Mouse (Mus musculus) brain, embryonic 14.5 days (tissue): ENCODE measurements at regions not wholly inside any gene's neighbourhood (a gene's known extent, or its start where the extent isn't known, plus 50 kb on each side); places are given as distances from the start of the nearest gene placed in this dataset.
A peak's percentile ranks its signal among the peaks of the same experiment; 100 is the strongest.

ENCODE experiments used
- DNase-seq: peaks from one replicate; pipeline ENCODE4 v3.0.0-alpha.2; 2011; ENCODE audit warnings: low read depth
- CTCF ChIP-seq: fragments of 200-500 bp; IDR thresholded peaks from 2 replicates; pipeline ENCODE4 v1.5.1; 2012; ENCODE audit warnings: inconsistent platforms, mild to moderate bottlenecking, moderate library complexity, borderline replicate concordance; ENCODE audit not compliant: insufficient read depth, insufficient read length; ENCODE audit errors: extremely low read depth
- POLR2A ChIP-seq: fragments of 200-500 bp; IDR thresholded peaks from 2 replicates; pipeline ENCODE4 v1.6.1; 2012; ENCODE audit warnings: mild to moderate bottlenecking, inconsistent platforms, borderline replicate concordance; ENCODE audit not compliant: poor library complexity, insufficient read depth, insufficient read length, severe bottlenecking; ENCODE audit errors: extremely low read depth

- no peak for TF ChIP-seq POLR2A
- TF ChIP-seq CTCF: no peak
Observed at GRCm38 (mm10) chr16:95823803-95824202, 121.9 kb downstream of the Ets2 start.

GRCm38 (mm10) chr16:95821080-95821479 is 119.2 kb downstream of the Ets2 start:
- no peak for DNase-seq
- TF ChIP-seq POLR2A (no peak), CTCF (no peak)

More at GRCm38 (mm10) chr16:95823803-95824202, 121.9 kb downstream of the Ets2 start:
- no peak for DNase-seq

GRCm38 (mm10) chr16:95820606-95821005 is 118.7 kb downstream of the Ets2 start:
- TF ChIP-seq POLR2A (no peak), CTCF (no peak)
- DNase-seq: no peak

GRCm38 (mm10) chr16:95820013-95820412 is 118.1 kb downstream of the Ets2 start:
- no peak for DNase-seq
- TF ChIP-seq POLR2A (no peak), CTCF (no peak)

- TF ChIP-seq POLR2A (no peak), CTCF (no peak)
- DNase-seq: no peak
Observed at GRCm38 (mm10) chr16:95815966-95816365, 114.1 kb downstream of the Ets2 start.

DNA sequence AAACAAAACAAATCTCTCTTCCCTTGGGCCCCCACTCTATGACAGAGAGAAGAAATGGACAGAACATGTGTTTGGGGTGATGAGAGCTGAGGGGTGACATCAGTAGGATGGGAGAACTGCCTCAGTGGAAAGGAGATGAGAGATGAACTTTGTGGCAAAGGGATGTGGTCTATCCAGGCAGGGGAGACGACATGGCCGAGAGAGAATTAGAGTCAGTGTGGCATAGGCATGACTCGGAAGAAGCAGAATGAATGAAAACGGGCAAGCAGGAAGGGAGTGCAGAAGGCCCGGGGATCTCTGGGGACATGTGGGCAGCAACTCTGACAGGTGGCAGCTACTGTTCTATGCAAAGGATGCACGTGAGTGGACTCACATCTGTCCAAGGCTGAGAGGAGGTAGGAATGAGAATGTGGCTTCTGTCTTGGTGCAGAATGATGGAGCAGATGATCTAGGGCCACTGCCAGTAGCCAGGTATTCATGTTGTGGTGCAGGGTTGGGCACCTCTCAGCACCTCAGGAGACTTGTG is 113.4 kb downstream of the Ets2 start:
- DNase-seq: no peak
- TF ChIP-seq POLR2A: no peak
- TF ChIP-seq CTCF: no peak

DNA sequence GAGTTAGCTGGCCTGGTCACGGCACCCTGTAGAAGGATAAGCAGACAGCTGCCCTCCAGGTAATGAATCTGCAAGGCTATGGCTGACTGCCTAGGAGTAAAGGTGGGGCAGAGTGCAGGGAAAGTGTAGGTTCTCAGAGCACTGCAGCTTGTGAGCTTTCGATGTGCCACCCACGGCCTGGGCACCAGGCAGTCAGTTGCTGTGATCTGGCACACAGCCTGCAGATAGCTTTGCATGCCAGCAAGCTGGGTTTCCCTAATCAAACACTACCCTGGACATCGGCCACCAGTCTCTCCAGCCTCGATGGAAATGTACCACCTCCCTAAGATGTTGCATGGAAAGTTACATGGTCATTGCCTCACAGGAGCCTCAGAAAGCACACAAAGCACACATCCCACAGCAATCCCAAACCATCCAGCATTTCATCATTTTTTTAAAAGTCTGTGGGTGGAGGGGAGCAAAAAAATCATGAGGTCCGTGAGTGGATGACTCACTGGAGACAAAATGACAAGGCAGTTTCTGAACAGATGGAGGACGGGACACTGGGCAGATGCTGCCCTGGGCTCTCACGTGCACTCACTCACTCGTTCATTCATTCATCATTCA is 112.7 kb downstream of the Ets2 start:
- DNase-seq: peak; percentile 24
- TF ChIP-seq POLR2A (no peak), CTCF (no peak)

GRCm38 (mm10) chr16:95811092-95811491 is 109.2 kb downstream of the Ets2 start:
- TF ChIP-seq POLR2A: no peak
- TF ChIP-seq CTCF: no peak
- peak; percentile 45 for DNase-seq

DNA sequence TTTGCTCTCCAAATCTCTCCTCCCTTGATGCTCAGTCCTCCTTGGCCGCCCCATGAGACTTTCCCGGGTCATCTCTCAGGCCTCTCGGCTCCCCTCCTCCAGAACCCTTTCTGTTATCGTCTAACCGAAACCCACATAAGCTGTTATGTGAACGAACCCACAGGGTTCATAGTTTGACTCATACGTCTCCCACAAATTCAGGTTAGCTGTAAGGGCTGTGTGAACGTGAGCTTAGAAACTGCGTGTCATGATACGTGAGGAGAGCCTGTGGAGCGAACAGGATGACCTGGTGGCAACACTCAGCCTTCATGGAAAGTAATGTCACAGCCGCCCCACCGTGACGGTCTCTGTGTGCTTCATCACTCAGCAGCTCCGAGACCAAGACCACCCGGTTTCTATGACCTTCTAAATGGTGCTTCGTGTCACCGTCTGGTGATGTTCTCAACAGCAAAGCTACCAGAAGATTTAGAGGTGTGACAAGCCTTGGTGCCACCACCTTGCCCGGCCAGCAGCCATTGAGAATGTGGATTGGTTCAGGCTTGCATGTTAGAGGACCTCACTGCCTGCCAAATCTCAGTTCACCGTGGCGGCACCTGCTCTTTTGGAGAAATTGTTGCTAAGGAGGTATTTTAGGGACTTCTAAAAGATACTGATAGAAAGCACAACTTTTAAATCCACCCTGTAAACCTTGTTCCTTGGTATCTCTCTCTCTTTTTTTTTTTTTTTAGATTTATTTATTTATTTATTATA is 107.4 kb downstream of the Ets2 start:
- no peak for DNase-seq

GRCm38 (mm10) chr16:95806510-95806909 is 104.6 kb downstream of the Ets2 start:
- DNase-seq: no peak
- TF ChIP-seq POLR2A (no peak), CTCF (no peak)

More for the DNA sequence above, 107.4 kb downstream of the Ets2 start:
- no peak for TF ChIP-seq POLR2A
- TF ChIP-seq CTCF: no peak

DNA sequence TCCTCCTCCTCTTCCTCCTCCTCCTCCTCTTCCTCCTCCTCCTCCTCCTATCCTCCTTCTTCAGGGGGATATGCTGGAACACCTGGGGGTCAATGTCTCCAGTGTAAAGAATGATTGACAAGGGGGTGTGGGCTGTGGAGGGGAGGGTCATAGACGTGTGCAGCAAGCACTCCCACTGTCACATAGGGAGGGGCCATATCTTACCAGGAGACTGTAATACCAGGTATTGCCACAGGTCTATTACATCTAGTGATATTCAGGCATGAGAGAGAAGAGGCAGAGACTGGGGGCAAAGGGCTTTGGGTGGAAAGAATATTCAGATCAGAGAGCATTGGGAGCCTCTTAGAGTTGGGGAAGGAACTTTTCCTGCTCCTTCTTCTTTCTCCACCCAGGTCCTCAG is 102.3 kb downstream of the Ets2 start:
- no peak for DNase-seq
- TF ChIP-seq CTCF (no peak), POLR2A (no peak)
